Mouse (Mus musculus) E14TG2a.4 (cell line): ENCODE results near the gene Thbs3.

ENCODE experiments used
- CTCF ChIP-seq: conservative IDR thresholded peaks from 2 replicates; pipeline ENCODE4 v1.5.1; 2014; ENCODE audit warnings: low read length
- POU5F1 ChIP-seq: IDR thresholded peaks from 2 replicates; pipeline ENCODE4 v1.6.1; 2014; ENCODE audit warnings: low read length, borderline replicate concordance

- no peak for TF ChIP-seq CTCF
- no peak for TF ChIP-seq POU5F1
Measured at GRCm38 (mm10) chr3:89229276-89229675, 14.3 kb downstream of the Thbs3 start.
